Mouse (Mus musculus): Measurements from ENCODE around the gene Capn15. TPM values are rescaled to one million over a fixed set of nuclear protein-coding genes. Genes with fewer than 3 reads are reported as not detected.

Gene Capn15
- total and polyA plus RNA-seq, 3 experiments: 5.6 to 16.2 TPM; not detected in 1

- Histone ChIP-seq H3K27me3 (ENCODE audit: control insufficient read depth in 1 of 2, insufficient read depth in 2 of 2, low read length in 2 of 2) (no peaks in the 10 kb centered on the region), H3K36me3 (ENCODE audit: control insufficient read depth in 1 of 2, insufficient read depth in 2 of 2, low read length in 2 of 2) (peaks cover 0 to 5% of the 10 kb centered on the region in 2 experiments; a peak in 1 of 4 replicates), H3K27ac (ENCODE audit: control insufficient read depth, low read depth, low read length) (no peak overlapping the region), H3K9ac (ENCODE audit: control insufficient read depth, low read depth, low read length, poor library complexity, severe bottlenecking) (no peak overlapping the region), H3K4me3 (ENCODE audit: control insufficient read depth in 1 of 2, insufficient read depth in 1 of 2, low read depth in 2 of 2, low read length in 2 of 2) (no peak overlapping the region), H3K9me3 (replicated peaks; ENCODE audit: insufficient read depth, low read length) (no peaks in the 10 kb centered on the region), H3K4me1 (ENCODE audit: control insufficient read depth in 1 of 2, insufficient read depth in 2 of 2, low read length in 2 of 2) (peaks cover 0 to 9% of the 10 kb centered on the region in 2 experiments; a peak in 1 of 4 replicates), H3K79me2 (ENCODE audit: control insufficient read depth, insufficient read depth, low read length, poor library complexity) (no peaks in the 10 kb centered on the region)
- DNase-seq (ENCODE audit: low read depth, low spot score): no peak
- TF ChIP-seq MYB (IDR thresholded peaks at IDR 0.05; ENCODE audit: low read depth, low read length) (no peak), MYC (IDR thresholded peaks at IDR 0.05; ENCODE audit: low read depth, low read length) (no peak), POLR2AphosphoS2 (IDR thresholded peaks at IDR 0.05; ENCODE audit: low read length) (no peak), NELFE (IDR thresholded peaks at IDR 0.05; ENCODE audit: low read depth, low read length) (no peak), EP300 (IDR thresholded peaks at IDR 0.05; ENCODE audit: low read depth in 1 of 2, low read length in 2 of 2) (no peak), UBTF (IDR thresholded peaks at IDR 0.05; ENCODE audit: borderline replicate concordance, insufficient read depth, low read depth, low read length) (no peak), BHLHE40 (IDR thresholded peaks at IDR 0.05; ENCODE audit: borderline replicate concordance, low read depth, low read length) (no peak), E2F4 (IDR thresholded peaks at IDR 0.05; ENCODE audit: borderline replicate concordance, low read depth, low read length) (no peak)
These were observed 34.9 kb downstream of the Capn15 start for GRCm38 (mm10) chr17:25950706-25951105.

- peaks cover 0 to 5% of the 10 kb centered on the region in 2 experiments; a peak in 1 of 4 replicates for H3K36me3 ChIP-seq (ENCODE audit: control insufficient read depth in 1 of 2, insufficient read depth in 2 of 2, low read length in 2 of 2)
- no peak overlapping the region for H3K9ac ChIP-seq (ENCODE audit: control insufficient read depth, low read depth, low read length, poor library complexity, severe bottlenecking)
- DNase-seq (ENCODE audit: low read depth, low spot score): no peak
- H3K27me3 ChIP-seq (ENCODE audit: control insufficient read depth in 1 of 2, insufficient read depth in 2 of 2, low read length in 2 of 2): no peaks in the 10 kb centered on the region
- H3K4me3 ChIP-seq (ENCODE audit: control insufficient read depth in 1 of 2, insufficient read depth in 1 of 2, low read depth in 2 of 2, low read length in 2 of 2): no peak overlapping the region
- H3K4me1 ChIP-seq (ENCODE audit: control insufficient read depth in 1 of 2, insufficient read depth in 2 of 2, low read length in 2 of 2): peaks cover 0 to 12% of the 10 kb centered on the region in 2 experiments; a peak in 2 of 4 replicates
- no peaks in the 10 kb centered on the region for H3K79me2 ChIP-seq (ENCODE audit: control insufficient read depth, insufficient read depth, low read length, poor library complexity)
- TF ChIP-seq ETS1 (IDR thresholded peaks at IDR 0.05; ENCODE audit: low read depth, low read length) (no peak), RCOR1 (IDR thresholded peaks at IDR 0.05; ENCODE audit: low read depth, low read length) (no peak), MAX (IDR thresholded peaks at IDR 0.05; ENCODE audit: low read length) (no peak), USF2 (IDR thresholded peaks at IDR 0.05; ENCODE audit: borderline replicate concordance in 1 of 2, insufficient read depth in 1 of 2, low read depth in 1 of 2, low read length in 2 of 2) (no peak), HCFC1 (IDR thresholded peaks at IDR 0.05; ENCODE audit: low read depth, low read length) (no peak), GABPA (IDR thresholded peaks at IDR 0.05; ENCODE audit: low read depth, low read length) (no peak), TAL1 (IDR thresholded peaks at IDR 0.05; ENCODE audit: low read length) (no peak)
- no peak overlapping the region for H3K27ac ChIP-seq (ENCODE audit: control insufficient read depth, low read depth, low read length)
- no peaks in the 10 kb centered on the region for H3K9me3 ChIP-seq (replicated peaks; ENCODE audit: insufficient read depth, low read length)
These were observed 35.6 kb downstream of the Capn15 start for GRCm38 (mm10) chr17:25949981-25950380.

Data from MEL (cell line).